Mouse (Mus musculus) megakaryocyte-erythroid progenitor cell, adult 5-6 weeks (primary cell): ENCODE results near the gene Frmpd4. TPM values are rescaled to one million over a fixed set of nuclear protein-coding genes. Genes with fewer than 3 reads are reported as not detected.

ENCODE experiments used
- ATAC-seq: replicated peaks from 2 replicates; pipeline ENCODE4 v1.8.0; 2016; ENCODE audit warnings: mild to moderate bottlenecking, inconsistent platforms; ENCODE audit not compliant: severe bottlenecking, poor library complexity, low FRiP score, low TSS enrichment
- total RNA-seq, 2 experiments: library from RNA; stranded (forward) in 1 of 2; stranded (reverse) in 1 of 2; fragments of 200-1000, 215-1000 nt in 1 of 2; fragments of >200 nt in 1 of 2; fragmentation: Nextera tagmentation in 1 of 2; gene quantifications; 2 replicates each; pipeline ENCODE4 v1.2.3; 2014 to 2017

Gene Frmpd4
- total RNA-seq, 2 experiments from 2014 or later, result not detected

GRCm38 (mm10) chrX:167719564-167719981 lies 857.5 kb downstream of the Frmpd4 start:
- ATAC-seq, result no peak

GRCm38 (mm10) chrX:167719092-167719491 lies 857.9 kb downstream of the Frmpd4 start:
- ATAC-seq, result no peak

- ATAC-seq, result no peak
These were observed 922.1 kb downstream of the Frmpd4 start for GRCm38 (mm10) chrX:167654806-167655495.

- ATAC-seq, result no peak
These were observed 922.8 kb downstream of the Frmpd4 start for GRCm38 (mm10) chrX:167654249-167654648.

- ATAC-seq, result no peak
These were observed 979.3 kb downstream of the Frmpd4 start for GRCm38 (mm10) chrX:167597639-167598217.

- no peak for ATAC-seq
These were observed 1024.2 kb downstream of the Frmpd4 start for GRCm38 (mm10) chrX:167552827-167553226.

- no peak for ATAC-seq
These were observed 1053.9 kb downstream of the Frmpd4 start for GRCm38 (mm10) chrX:167523151-167523550.

- ATAC-seq, result no peak
These were observed 1054.5 kb downstream of the Frmpd4 start for GRCm38 (mm10) chrX:167522528-167522927.

GRCm38 (mm10) chrX:167518440-167518839 lies 1058.6 kb downstream of the Frmpd4 start:
- ATAC-seq, result no peak

- peak; percentile 92 for ATAC-seq
These were observed 1079.3 kb downstream of the Frmpd4 start for GRCm38 (mm10) chrX:167497780-167498179.

GRCm38 (mm10) chrX:167492265-167492664 lies 1084.8 kb downstream of the Frmpd4 start:
- no peak for ATAC-seq

GRCm38 (mm10) chrX:167491589-167492207 lies 1085.3 kb downstream of the Frmpd4 start:
- no peak for ATAC-seq

GRCm38 (mm10) chrX:167483409-167484177 lies 1093.4 kb downstream of the Frmpd4 start:
- ATAC-seq, result no peak

- no peak for ATAC-seq
These were observed 1099.4 kb downstream of the Frmpd4 start for GRCm38 (mm10) chrX:167477636-167478035.

GRCm38 (mm10) chrX:167434883-167435282 lies 1142.1 kb downstream of the Frmpd4 start:
- ATAC-seq, result no peak

GRCm38 (mm10) chrX:167433950-167434349 lies 1143.1 kb downstream of the Frmpd4 start:
- ATAC-seq, result no peak
